Mouse (Mus musculus) granulocyte monocyte progenitor cell, adult 5-6 weeks (primary cell): Measurements from ENCODE around the gene Zc2hc1b. TPM values are rescaled to one million over a fixed set of nuclear protein-coding genes. Genes with fewer than 3 reads are reported as not detected.

Experiments used
- ATAC-seq: replicated peaks from 2 replicates; pipeline ENCODE4 v1.8.0; 2016; ENCODE audit warnings: mild to moderate bottlenecking, moderate TSS enrichment, inconsistent platforms; ENCODE audit not compliant: poor library complexity, severe bottlenecking
- total RNA-seq, 2 experiments: library from RNA; stranded (forward) in 1 of 2; stranded (reverse) in 1 of 2; fragments of 200-712, 200-1000 nt in 1 of 2; fragments of >200 nt in 1 of 2; fragmentation: Nextera tagmentation in 1 of 2; gene quantifications; 2 replicates each; pipeline ENCODE4 v1.2.3; 2014 to 2017

Gene Zc2hc1b
- total RNA-seq, 2 experiments from 2014 or later, result not detected

- ATAC-seq, result peak; percentile 72
Observed at GRCm38 (mm10) chr10:13175866-13176265, 2.0 kb downstream of the Zc2hc1b start.

GRCm38 (mm10) chr10:13172798-13173221, 5.0 kb downstream of the Zc2hc1b start:
- ATAC-seq, result peak; percentile 80

- no peak for ATAC-seq
Observed at GRCm38 (mm10) chr10:13171461-13171860, 6.4 kb downstream of the Zc2hc1b start.

GRCm38 (mm10) chr10:13170739-13171448, 6.9 kb downstream of the Zc2hc1b start:
- ATAC-seq, result no peak

GRCm38 (mm10) chr10:13168461-13168860, 9.4 kb downstream of the Zc2hc1b start:
- no peak for ATAC-seq

- ATAC-seq, result no peak
Observed at GRCm38 (mm10) chr10:13162031-13162430, 15.8 kb downstream of the Zc2hc1b start.

- no peak for ATAC-seq
Observed at GRCm38 (mm10) chr10:13160913-13161312, 16.9 kb downstream of the Zc2hc1b start.

GRCm38 (mm10) chr10:13155377-13155776, 22.4 kb downstream of the Zc2hc1b start:
- ATAC-seq, result no peak

GRCm38 (mm10) chr10:13152811-13153364, 24.9 kb downstream of the Zc2hc1b start:
- no peak for ATAC-seq

- ATAC-seq, result no peak
Observed at GRCm38 (mm10) chr10:13151353-13151752, 26.5 kb downstream of the Zc2hc1b start.

GRCm38 (mm10) chr10:13150435-13150834, 27.4 kb downstream of the Zc2hc1b start:
- no peak for ATAC-seq

GRCm38 (mm10) chr10:13140434-13140833, 37.4 kb downstream of the Zc2hc1b start:
- ATAC-seq, result no peak

- ATAC-seq, result no peak
Observed at GRCm38 (mm10) chr10:13137906-13138305, 39.9 kb downstream of the Zc2hc1b start.

- ATAC-seq, result no peak
Observed at GRCm38 (mm10) chr10:13135751-13136150, 42.1 kb downstream of the Zc2hc1b start.

GRCm38 (mm10) chr10:13135276-13135675, 42.5 kb downstream of the Zc2hc1b start:
- no peak for ATAC-seq

GRCm38 (mm10) chr10:13133850-13134249, 44.0 kb downstream of the Zc2hc1b start:
- no peak for ATAC-seq

GRCm38 (mm10) chr10:13127946-13128345, 49.9 kb downstream of the Zc2hc1b start:
- ATAC-seq, result no peak

GRCm38 (mm10) chr10:13127335-13127734, 50.5 kb downstream of the Zc2hc1b start:
- no peak for ATAC-seq

- ATAC-seq, result no peak
Observed at GRCm38 (mm10) chr10:13125811-13126210, 52.0 kb downstream of the Zc2hc1b start.

- no peak for ATAC-seq
Observed at GRCm38 (mm10) chr10:13119300-13119699, 58.5 kb downstream of the Zc2hc1b start.

GRCm38 (mm10) chr10:13118770-13119102, 59.1 kb downstream of the Zc2hc1b start:
- ATAC-seq, result no peak
